Mouse (Mus musculus) hindbrain, embryonic 16.5 days (tissue): ENCODE measurements around the gene Usp34. TPM values are rescaled to one million over a fixed set of nuclear protein-coding genes. Genes with fewer than 3 reads are reported as not detected.
"Not testable (repeated sequence)": the region's sequence is repeated elsewhere in the genome, so short reads cannot be mapped to it uniquely, and the experiment has no call there.

Experiments
- ATAC-seq: fragments of 200-750 bp; cut with Nextera tagmentation; 2 replicates; pipeline ENCODE4 v1.8.0; 2017; ENCODE audit warnings: moderate TSS enrichment, moderate library complexity
- H3K27ac ChIP-seq: fragments of 300-500 bp; sonication (generic); 2 replicates; pipeline ENCODE4 v1.5.1; 2014; ENCODE audit warnings: low read depth, mild to moderate bottlenecking, control low read depth, low read length, moderate library complexity
- H3K27me3 ChIP-seq: fragments of 300-500 bp; sonication (generic); replicated peaks from 2 replicates; pipeline ENCODE4 v1.6.1; 2014; ENCODE audit warnings: low read length; ENCODE audit not compliant: control insufficient read depth, insufficient read depth
- H3K36me3 ChIP-seq: fragments of 300-500 bp; sonication (generic); 2 replicates; pipeline ENCODE4 v1.6.1; 2014; ENCODE audit warnings: mild to moderate bottlenecking, low read length, moderate library complexity, mixed read lengths; ENCODE audit not compliant: control insufficient read depth, insufficient read depth
- H3K4me1 ChIP-seq: fragments of 300-500 bp; sonication (generic); 2 replicates; pipeline ENCODE4 v1.6.1; 2014; ENCODE audit warnings: low read depth, low read length; ENCODE audit not compliant: control insufficient read depth, insufficient read depth
- H3K4me2 ChIP-seq: fragments of 300-500 bp; sonication (generic); 2 replicates; pipeline ENCODE4 v1.6.1; 2014; ENCODE audit warnings: mild to moderate bottlenecking, low read length, control low read depth, moderate library complexity
- H3K4me3 ChIP-seq: fragments of 300-500 bp; sonication (generic); 2 replicates; pipeline ENCODE4 v1.5.1; 2014; ENCODE audit warnings: mild to moderate bottlenecking, low read length, control low read depth, moderate library complexity
- H3K9ac ChIP-seq: fragments of 300-500 bp; sonication (generic); 2 replicates; pipeline ENCODE4 v1.6.1; 2014; ENCODE audit warnings: low read depth, mild to moderate bottlenecking, control low read depth, low read length, moderate library complexity
- H3K9me3 ChIP-seq: fragments of 300-500 bp; sonication (generic); 2 replicates; pipeline ENCODE4 v1.6.1; 2014; ENCODE audit warnings: mild to moderate bottlenecking, low read length, moderate library complexity; ENCODE audit not compliant: control insufficient read depth
- WGBS: fragments of 180-500 bp; shearing (Covaris S2); extraction: QIAGEN DNeasy Blood & Tissue Kit; methylation state at CpG from one replicate; pipeline ENCODE4 v1.1.7; 2014; 5-methylcytosine and 5-hydroxymethylcytosine counted together
- polyA plus RNA-seq: library from polyadenylated mRNA; unstranded; fragments of >200 nt; fragmentation: Nextera tagmentation; extraction: Ambion mirVana; gene quantifications from 2 replicates; pipeline ENCODE4 v1.2.1, GENCODE M21; 2015

Usp34 gene
- polyA plus RNA-seq, 1 experiment from 2014 or later = 27.1 TPM

GRCm38 (mm10) chr11:23465862-23466261 lies 159.2 kb downstream of the Usp34 start:
- H3K9ac ChIP-seq, H3K27me3 ChIP-seq, H3K9me3 ChIP-seq, H3K4me2 ChIP-seq, ATAC-seq, H3K27ac ChIP-seq, H3K4me3 ChIP-seq, H3K4me1 ChIP-seq: not testable (repeated sequence)
- 98% methylated on average over 2 of the region's 2 CpGs for WGBS
- H3K36me3 ChIP-seq = peaks cover 11% of the 10 kb centered on the region

GRCm38 (mm10) chr11:23489955-23490354 lies 183.3 kb downstream of the Usp34 start:
- H3K9ac ChIP-seq = no peak overlapping the region
- peaks cover 47% of the 10 kb centered on the region for H3K36me3 ChIP-seq
- no peaks in the 10 kb centered on the region for H3K9me3 ChIP-seq
- no peak overlapping the region for H3K4me3 ChIP-seq
- no peak overlapping the region for H3K27ac ChIP-seq
- peaks cover under 1% of the 10 kb centered on the region; the same call in 1 of the 2 replicates for H3K4me1 ChIP-seq
- no peaks in the 10 kb centered on the region for H3K27me3 ChIP-seq
- ATAC-seq = no peak
- H3K4me2 ChIP-seq = no peak overlapping the region
- 97% methylated on average over 1 of the region's 1 CpGs for WGBS

- no peak for ATAC-seq
- 96% methylated on average over 4 of the region's 4 CpGs for WGBS
Measured at GRCm38 (mm10) chr11:23492048-23492790, 185.5 kb downstream of the Usp34 start.

GRCm38 (mm10) chr11:23495231-23495630 lies 188.5 kb downstream of the Usp34 start:
- H3K4me3 ChIP-seq = no peak overlapping the region
- H3K4me1 ChIP-seq = peaks cover 20% of the 10 kb centered on the region
- H3K9ac ChIP-seq = no peak overlapping the region
- H3K27ac ChIP-seq = no peak overlapping the region
- 92% methylated on average over 6 of the region's 6 CpGs for WGBS
- no peak for ATAC-seq
- no peak overlapping the region for H3K4me2 ChIP-seq
- no peaks in the 10 kb centered on the region for H3K9me3 ChIP-seq
- no peaks in the 10 kb centered on the region for H3K27me3 ChIP-seq
- peaks cover 29% of the 10 kb centered on the region for H3K36me3 ChIP-seq

More at GRCm38 (mm10) chr11:23492048-23492790, 185.5 kb downstream of the Usp34 start:
- Histone ChIP-seq H3K9me3 (no peaks in the 10 kb centered on the region), H3K36me3 (peaks cover 43% of the 10 kb centered on the region), H3K9ac (no peak overlapping the region), H3K27me3 (no peaks in the 10 kb centered on the region), H3K4me2 (no peak overlapping the region), H3K27ac (no peak overlapping the region), H3K4me3 (no peak overlapping the region), H3K4me1 (peaks cover 20% of the 10 kb centered on the region)

GRCm38 (mm10) chr11:23496661-23497060 lies 190.0 kb downstream of the Usp34 start:
- Histone ChIP-seq H3K9me3 (no peaks in the 10 kb centered on the region), H3K4me1 (peaks cover 20% of the 10 kb centered on the region), H3K27ac (peak overlapping the region; percentile 93), H3K9ac (peak overlapping the region; percentile 86), H3K36me3 (peaks cover 16% of the 10 kb centered on the region), H3K4me3 (peak overlapping the region; percentile 76), H3K4me2 (peak overlapping the region; percentile 87), H3K27me3 (no peaks in the 10 kb centered on the region)
- ATAC-seq = no peak
- WGBS = 40% methylated on average over 6 of the region's 6 CpGs

GRCm38 (mm10) chr11:23497335-23497717 lies 190.6 kb downstream of the Usp34 start:
- peak overlapping the region; percentile 87 for H3K4me2 ChIP-seq
- ATAC-seq = peak; percentile 87
- H3K9me3 ChIP-seq = no peaks in the 10 kb centered on the region
- peak overlapping the region; percentile 93 for H3K27ac ChIP-seq
- H3K36me3 ChIP-seq = peaks cover 10% of the 10 kb centered on the region
- no peaks in the 10 kb centered on the region for H3K27me3 ChIP-seq
- H3K4me1 ChIP-seq = peaks cover 20% of the 10 kb centered on the region
- peak overlapping the region; percentile 76 for H3K4me3 ChIP-seq
- H3K9ac ChIP-seq = peak overlapping the region; percentile 86
- WGBS = under 1% methylated on average over 22 of the region's 22 CpGs

GRCm38 (mm10) chr11:23497718-23498509 lies 191.2 kb downstream of the Usp34 start, which contains the start of gene Ahsa2:
Gene Ahsa2, minus strand, starts transcription at chr11:23498030.
- Histone ChIP-seq H3K4me3 (peak within 1 kb of the TSS; percentile 76), H3K4me1 (peaks cover 20% of the 10 kb centered on the region), H3K9me3 (no peaks in the 10 kb centered on the region), H3K36me3 (peaks cover 5% of the 10 kb centered on the region), H3K27me3 (no peaks in the 10 kb centered on the region), H3K27ac (peak within 1 kb of the TSS; percentile 93), H3K4me2 (peak within 1 kb of the TSS; percentile 87), H3K9ac (peak within 1 kb of the TSS; percentile 86)
- under 1% methylated on average over 59 of the region's 66 CpGs for WGBS
- ATAC-seq = peak; percentile 93

GRCm38 (mm10) chr11:23498609-23499008 lies 191.9 kb downstream of the Usp34 start:
- Histone ChIP-seq H3K27ac (peak overlapping the region; percentile 93), H3K4me2 (peak overlapping the region; percentile 87), H3K9me3 (no peaks in the 10 kb centered on the region), H3K4me3 (peak overlapping the region; percentile 76), H3K9ac (peak overlapping the region; percentile 59), H3K27me3 (no peaks in the 10 kb centered on the region), H3K4me1 (peaks cover 20% of the 10 kb centered on the region), H3K36me3 (no peaks in the 10 kb centered on the region)
- no peak for ATAC-seq
- WGBS = 41% methylated on average over 5 of the region's 5 CpGs

GRCm38 (mm10) chr11:23504801-23505200 lies 198.1 kb downstream of the Usp34 start:
- whole genome bisulfite sequencing = 80% methylated on average over 5 of the region's 5 CpGs
- H3K4me3 ChIP-seq, H3K9me3 ChIP-seq, H3K36me3 ChIP-seq, H3K4me1 ChIP-seq, H3K4me2 ChIP-seq, H3K27ac ChIP-seq, H3K9ac ChIP-seq, ATAC-seq, H3K27me3 ChIP-seq: not testable (repeated sequence)
